Mouse (Mus musculus): ENCODE data around the gene Jtb.
"Not testable (repeated sequence)": the region's sequence is repeated elsewhere in the genome, so short reads cannot be mapped to it uniquely, and the experiment has no call there.

The Jtb gene

DNA sequence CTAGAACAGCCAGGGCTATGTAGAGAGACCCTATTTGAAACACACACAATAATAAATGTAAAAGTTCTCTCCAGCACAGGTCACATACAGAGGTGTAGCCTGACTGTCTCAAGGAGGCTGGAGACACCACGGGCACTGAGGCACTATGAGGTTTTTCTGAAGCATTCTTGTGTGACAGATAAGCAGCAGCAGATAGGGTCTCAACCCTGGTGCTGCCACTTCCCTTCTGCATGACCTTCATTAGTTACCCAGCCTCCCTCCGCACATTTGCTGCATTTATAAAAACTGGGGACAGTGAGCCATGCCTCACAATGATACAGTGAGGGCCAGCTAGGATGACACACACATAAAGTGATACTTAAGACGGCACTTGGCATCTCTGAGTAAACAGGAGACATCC, 8.5 kb upstream of the Jtb start:
- DNase-seq (ENCODE audit: low spot score in 2 of 2), result no peak

DNA sequence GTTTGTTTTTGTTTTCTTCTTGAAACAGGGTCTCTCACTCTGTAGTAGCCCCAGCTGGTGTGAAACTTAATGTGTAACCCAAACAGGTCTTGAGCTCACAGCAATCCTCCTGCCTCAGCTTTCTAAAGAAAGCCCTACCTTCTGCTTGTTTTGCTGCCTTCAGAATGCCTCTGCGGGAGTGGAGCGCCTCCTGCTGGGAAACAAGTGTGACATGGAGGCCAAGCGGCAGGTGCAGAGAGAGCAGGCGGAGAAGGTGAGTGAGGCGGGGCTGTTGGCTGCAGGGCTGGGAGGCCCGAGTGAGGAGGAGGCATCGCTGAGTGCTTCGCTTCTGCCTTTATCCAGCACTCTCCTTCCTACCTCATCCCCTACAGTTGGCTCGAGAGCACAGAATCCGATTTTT, 7.1 kb upstream of the Jtb start:
- DNase-seq (ENCODE audit: low spot score in 2 of 2), result no peak

DNA sequence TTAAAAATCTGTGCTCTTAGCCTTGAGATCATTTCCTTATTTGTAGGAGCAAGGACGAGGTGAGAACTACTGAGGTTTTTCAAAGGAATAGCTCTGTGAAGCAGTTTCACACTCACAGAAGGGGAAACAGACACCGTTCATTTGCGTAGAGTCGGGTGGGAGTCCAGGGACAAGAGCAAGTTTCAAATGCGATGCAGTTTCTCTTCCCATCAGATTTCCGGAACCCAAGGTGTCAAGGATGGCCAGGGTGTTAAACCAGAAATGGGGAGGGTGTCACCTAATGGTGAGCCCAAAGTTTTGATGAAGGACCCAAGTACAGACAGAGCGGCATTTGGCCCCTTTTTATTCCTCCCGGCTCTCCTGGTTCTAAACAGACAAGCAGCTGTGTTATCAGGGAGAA, 322 bp upstream of the Jtb start:
- no peak for DNase-seq (ENCODE audit: low spot score in 2 of 2)

DNA sequence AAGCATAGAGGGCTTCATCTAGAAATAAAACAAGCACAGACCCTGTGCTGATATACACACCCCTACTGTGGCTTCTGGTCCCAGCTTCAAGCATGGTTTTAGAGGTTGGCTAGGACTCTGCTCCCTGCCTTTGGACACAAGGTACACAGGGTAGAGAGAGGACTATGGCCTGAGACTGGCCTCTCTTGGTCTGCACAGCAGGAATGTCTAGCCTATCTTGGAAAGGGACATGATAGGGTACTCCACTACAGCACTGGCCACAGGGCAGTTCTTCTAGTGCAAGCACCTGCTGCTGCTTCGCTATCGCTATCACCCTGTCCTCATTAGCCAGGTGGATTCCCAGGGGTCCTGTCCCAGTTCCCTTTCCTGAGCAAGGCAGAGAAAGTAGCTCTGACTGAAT, 9.9 kb downstream of the Jtb start:
- no peak for DNase-seq (ENCODE audit: low spot score in 2 of 2)

DNA sequence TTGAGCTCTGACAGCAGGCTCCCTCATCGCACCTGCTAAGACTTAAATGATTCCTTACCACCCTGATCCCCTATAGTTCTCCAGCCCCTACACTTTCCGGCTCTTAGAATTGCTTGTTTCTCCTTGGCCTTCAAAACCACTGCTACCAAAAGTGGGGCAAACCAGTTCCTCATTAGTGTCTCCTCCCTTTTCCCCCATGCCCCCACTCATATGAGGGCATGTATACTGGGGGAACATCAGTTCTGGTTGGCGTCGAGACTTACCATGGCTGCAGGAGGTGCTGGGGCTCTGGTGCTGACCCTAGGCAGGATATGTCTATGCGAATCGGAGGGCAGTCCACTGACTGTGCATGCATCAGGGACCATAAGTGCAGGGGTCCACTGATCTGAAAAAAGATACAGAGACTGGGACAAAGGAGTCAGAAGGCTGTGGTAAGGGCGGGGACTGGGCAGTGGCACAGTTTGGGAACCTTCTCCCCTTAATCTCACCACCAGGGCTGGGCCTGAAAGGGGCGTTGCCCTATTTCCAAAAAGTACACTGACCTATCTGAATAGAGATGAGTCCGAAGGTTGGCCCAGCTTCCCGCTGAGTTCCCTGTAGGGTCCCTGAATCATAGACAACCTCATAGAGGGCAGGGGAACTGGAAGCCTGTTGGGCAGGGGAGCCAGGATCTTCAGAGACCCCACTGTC, 10.4 kb downstream of the Jtb start:
- DNase-seq (ENCODE audit: low spot score in 2 of 2), result no peak

DNA sequence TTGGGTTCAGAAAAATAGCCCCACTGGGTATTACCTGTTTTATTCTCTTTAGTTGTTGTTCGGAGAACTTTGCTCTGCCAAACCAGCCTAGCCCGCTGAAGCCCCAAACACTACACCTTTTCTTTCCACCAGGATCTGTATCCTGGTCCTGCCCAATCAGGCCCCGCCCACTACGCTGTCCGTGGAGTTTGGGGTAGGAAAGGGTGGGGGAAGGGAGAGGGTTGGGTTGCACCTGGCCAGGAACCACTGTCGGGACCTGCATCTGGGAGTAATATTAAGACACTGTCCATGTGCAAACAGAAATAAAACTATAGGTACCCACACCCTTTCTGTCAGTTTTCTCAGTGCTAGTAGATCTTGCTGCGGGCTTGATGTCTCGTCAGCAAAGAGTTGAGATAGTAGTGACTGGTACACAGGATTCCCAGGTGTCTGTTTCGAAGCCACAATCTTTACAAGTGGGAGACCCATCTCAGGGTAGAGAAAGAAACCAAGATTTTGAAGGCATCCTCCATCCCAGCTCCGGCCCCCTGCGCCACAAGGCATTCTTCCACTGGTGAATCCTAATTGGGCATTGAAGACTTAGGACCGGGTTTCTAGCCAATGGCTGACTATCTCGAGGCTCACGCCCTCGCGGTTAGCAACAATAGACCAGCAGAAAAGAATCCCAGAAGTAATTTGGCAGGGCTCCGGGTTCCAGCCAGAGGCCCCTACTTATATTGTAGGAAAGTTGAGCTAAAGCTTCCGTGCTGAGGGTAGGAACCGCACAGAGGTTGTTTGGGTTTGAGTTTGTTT, 11.8 kb downstream of the Jtb start, which contains the start of gene Creb3l4:
Gene Creb3l4 (minus strand): TSS at position 529 of the 792 bp plus-strand sequence.
- peak in 1 of 2 experiments; percentile 56 for DNase-seq (ENCODE audit: low spot score in 2 of 2)

DNA sequence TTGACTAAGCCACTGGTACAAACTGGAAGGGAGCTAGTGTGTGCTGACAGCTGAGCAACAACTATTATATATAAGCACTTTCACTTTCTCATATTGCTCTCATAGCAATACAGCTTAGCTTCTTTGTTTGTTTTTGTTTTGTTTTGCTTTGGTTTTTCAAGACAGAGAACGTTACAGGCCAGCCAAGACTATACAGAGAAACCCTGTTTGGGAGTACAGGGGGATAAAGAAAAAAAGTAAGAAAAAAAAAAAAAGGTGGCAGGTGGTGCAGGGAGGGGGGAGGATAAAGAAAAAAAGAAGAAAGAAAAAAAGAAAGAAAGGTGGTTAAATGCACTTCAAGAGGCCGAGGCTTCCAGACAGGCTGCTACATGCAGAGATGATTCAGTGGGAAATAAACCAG, 14.0 kb downstream of the Jtb start:
- DNase-seq (ENCODE audit: low spot score in 2 of 2), result no peak

DNA sequence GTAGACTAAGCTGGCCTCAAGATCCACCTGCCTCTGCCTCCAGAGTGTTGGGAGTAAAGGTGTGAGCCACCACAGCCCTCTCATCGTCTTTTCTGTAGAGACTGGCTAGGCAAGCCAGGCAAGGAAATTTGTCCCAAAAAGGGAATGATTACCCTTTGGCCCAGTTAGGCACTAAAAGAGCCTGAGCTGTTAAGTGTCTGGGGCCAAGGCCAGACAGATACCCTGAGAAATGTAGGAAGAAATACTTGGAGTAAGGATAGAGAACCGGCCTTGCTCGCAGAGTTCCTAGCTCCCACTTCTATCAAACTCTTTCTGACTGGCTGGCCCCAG, 16.2 kb downstream of the Jtb start:
- no peak for DNase-seq (ENCODE audit: low spot score in 2 of 2)

DNA sequence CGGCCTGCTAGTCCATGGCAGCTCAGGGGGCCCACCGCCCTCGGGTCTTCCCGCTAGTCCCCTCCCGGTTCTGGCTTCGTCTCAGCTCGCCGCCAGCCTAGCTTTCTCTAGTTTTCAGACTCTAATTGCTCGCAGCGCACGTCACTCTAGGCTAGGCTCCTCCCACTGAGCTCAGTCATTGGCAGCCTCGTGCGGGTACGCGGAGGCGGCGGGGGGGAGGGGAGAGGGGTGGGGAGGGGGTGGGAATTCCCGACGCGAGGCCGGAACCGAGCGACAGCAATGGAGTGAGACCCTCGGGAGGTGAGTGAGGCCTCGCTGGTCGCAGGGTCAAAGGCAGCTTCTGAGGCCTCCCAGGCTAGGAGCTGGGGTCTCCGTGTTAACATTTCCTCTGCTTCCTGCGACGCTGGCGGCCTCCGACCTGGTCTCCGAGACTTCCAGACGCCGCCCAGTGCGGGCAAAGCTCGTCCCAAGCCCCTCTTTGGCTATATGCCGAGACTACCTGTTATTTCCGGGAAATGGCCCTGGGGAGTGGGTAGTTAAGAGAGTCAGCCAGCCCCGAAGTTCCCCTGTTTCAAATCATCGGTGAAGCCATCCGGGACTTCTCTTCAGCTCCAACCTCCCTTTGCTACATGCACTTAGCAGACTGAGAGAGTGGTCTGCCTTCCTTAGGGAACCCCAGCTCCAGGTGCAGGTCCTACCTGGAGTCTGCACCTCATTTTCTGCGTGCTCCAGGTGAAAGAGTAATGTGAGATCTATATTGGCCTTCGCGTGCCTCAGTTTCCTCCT, 16.8 kb downstream of the Jtb start, which contains the start of gene Slc39a1:
Gene Slc39a1 (plus strand): TSS at position 213 of the 786 bp plus-strand sequence.
- peak; percentile 89 to 90 for DNase-seq (ENCODE audit: low spot score in 2 of 2)

DNA sequence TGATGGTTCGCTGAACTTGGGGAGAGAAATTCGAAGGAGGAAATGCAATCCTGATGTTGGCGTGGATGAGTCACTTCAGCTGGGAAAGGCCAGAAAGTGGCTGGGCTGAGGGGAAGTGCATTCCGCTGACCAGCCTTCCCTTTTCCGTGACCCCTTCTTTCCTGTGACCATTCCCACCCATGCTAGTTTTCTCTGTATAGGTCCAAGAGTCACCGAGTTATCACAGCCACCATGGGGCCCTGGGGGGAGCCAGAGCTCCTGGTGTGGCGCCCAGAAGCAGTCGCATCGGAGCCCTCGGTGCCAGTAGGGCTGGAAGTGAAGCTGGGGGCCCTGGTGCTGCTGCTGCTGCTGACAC, 17.3 kb downstream of the Jtb start:
- DNase-seq (ENCODE audit: low spot score in 2 of 2), result peak in 1 of 2 experiments; percentile 28

DNA sequence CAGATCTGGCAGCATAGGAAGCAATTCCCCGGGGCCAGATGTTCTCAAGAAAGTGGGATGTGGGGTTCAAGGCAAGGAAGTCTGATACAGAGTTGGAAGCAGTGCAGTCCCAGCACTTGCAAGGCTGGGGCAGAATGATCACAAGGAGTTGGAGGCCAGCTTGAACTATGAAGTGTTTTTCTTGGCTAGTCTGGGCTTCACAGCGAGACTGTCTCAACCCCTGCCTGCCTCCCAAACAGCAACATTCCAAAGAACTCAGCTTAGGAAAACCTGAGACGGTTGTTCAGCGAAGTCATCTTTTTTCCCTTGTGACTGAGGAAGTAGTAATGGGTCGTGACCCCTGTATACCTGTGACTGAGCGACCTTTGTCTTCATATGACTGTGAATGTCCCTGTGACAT, 19.4 kb downstream of the Jtb start:
- DNase-seq (ENCODE audit: low spot score in 2 of 2), result no peak

DNA sequence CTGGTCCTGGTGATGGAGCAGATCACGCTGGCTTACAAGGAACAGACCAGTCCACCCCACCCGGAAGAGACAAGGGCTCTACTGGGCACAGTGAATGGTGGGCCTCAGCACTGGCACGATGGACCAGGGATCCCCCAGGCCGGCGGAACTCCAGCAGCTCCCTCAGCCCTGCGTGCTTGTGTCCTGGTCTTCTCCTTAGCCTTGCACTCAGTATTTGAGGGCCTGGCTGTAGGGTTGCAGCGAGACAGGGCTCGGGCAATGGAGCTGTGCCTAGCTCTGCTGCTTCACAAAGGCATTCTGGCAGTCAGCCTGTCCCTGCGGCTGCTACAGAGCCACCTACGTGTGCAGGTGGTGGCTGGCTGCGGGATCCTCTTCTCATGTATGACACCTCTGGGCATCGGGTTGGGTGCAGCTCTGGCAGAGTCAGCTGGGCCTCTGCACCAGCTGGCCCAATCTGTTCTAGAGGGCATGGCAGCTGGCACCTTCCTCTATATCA, 20.4 kb downstream of the Jtb start:
- DNase-seq (ENCODE audit: low spot score in 2 of 2), result not testable (repeated sequence)

DNA sequence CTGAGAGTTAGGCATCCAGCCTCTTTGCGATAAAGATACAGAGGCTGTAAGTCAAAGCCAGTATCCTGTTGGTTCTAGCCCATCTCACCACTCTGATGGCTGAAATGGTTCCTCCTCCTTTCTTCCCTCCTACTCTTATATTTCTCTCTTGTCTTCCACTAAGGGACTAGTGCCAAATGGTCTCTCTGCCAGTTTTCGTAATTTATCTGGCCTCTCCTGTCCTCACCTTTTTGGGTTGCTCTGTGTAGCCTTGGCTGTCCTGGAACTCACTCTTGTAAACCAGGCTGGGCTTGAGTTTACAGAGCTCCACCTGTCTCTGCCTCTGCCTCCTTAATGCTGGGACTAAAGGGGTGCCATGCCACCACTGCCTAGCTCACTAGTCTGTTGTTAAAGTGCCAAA, 21.3 kb downstream of the Jtb start:
- DNase-seq (ENCODE audit: low spot score in 2 of 2), result not testable (repeated sequence)

DNA sequence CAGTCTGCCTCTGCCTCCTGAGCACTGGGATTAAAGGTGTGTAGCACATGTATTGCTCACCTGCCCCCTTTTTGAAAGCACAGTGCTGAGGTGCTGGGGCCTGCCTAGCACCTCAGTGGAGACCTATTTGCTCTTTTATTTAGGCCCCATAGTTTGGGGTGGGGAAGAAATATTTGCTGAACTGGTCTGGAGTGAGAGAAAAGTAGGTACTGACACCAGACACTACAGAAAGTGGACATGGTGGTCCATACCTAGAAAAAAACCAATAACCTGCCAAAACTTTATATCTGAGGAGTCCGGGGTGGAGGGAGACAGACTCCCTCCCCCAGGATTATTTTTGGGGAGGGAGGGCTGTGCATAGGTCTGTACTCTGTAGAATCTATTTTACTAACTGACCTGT, 21.8 kb downstream of the Jtb start:
- DNase-seq (ENCODE audit: low spot score in 2 of 2), result not testable (repeated sequence)

DNA sequence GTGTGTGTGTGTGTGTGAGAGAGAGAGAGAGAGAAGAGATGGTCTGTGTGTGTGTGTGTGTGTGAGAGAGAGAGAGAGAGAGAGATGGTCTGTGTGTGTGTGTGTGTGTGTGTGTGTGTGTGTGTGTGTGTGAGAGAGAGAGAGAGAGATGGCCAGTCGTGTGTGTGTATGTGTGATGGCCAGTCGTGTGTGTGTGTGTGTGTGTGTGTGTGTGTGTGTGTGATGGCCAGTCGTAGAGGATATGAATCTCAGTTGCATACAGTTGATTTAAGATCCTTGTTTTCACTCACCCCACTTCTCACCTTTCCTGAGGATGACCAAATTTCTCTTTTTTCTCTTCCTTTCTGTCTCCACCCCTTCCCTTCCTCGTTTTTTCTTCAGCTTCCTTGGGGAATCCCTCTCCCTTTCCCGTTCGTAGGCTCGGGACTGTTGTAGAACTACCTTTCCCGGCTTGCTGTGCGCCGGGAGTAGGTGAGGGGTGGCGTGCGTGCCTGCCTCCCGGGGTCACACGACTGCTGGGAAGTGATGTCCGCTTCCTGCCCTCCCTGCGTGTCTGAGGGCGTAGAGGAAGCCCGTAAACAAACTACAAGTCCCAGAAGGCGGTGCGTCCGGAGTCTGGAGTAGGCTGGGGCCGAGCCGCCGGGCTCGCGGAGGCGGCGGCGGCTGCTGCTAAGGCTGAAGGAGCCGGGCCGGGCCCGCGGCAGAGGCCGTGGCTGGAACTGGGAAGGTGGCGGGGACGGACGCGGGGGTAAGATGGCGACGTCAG, 22.4 kb downstream of the Jtb start, which contains the start of gene Crtc2:
Gene Crtc2 (plus strand): TSS at position 511 of the 766 bp plus-strand sequence.
- peak; percentile 93 to 94 for DNase-seq (ENCODE audit: low spot score in 2 of 2)

DNA sequence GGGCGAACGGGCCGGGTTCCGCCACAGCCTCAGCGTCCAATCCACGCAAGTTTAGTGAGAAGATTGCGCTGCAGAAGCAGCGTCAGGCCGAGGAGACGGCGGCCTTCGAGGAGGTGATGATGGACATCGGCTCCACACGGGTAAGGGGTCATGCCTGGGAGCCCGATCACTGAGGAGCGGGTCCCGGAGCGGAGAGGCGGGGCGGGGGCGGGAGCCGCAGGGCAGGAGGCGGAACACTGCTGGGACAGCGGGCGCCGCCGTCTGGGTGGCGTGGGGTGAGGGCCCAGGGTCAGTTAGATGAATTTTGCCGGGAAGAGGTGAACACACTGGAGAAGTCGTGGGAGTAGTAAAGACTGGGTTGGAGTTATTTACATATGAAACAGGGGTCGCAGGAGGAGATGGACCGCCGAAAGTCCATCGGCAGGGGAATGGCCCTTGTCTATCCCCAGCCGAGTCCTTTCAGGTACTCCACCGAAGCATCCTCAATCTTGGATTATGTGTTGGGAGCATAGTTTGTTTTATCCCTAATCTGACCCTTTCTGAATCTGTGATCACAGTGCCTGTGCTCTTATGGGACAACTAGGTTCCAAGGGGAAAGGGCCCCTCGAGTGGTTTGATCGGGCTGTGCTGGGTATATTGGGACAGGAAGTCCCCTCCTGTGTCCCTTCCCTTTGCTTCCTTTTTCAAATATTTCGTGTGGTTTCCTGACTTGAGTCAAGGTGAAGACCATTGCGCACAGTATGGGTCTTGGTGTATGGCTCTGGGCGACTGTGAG, 23.2 kb downstream of the Jtb start:
- DNase-seq (ENCODE audit: low spot score in 2 of 2), result no peak

DNA sequence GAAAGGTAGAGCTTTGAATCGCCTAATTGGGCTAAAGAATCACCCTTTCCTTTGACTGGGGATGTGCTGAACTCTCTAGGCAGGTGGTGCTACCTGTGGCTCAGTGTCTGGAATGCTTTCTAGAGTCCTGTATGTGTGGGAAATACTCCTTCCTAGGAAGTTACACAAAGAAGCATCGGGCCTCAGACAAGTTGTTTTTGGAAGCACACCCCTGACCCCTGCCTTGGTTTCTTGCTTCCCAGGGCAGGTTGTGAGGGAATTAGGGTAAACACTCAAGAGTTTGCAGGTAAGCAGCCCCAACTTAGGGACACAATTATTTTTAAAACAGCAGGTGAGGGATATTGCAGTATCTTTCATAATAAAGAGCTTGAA, 23.8 kb downstream of the Jtb start:
- DNase-seq (ENCODE audit: low spot score in 2 of 2), result no peak

DNA sequence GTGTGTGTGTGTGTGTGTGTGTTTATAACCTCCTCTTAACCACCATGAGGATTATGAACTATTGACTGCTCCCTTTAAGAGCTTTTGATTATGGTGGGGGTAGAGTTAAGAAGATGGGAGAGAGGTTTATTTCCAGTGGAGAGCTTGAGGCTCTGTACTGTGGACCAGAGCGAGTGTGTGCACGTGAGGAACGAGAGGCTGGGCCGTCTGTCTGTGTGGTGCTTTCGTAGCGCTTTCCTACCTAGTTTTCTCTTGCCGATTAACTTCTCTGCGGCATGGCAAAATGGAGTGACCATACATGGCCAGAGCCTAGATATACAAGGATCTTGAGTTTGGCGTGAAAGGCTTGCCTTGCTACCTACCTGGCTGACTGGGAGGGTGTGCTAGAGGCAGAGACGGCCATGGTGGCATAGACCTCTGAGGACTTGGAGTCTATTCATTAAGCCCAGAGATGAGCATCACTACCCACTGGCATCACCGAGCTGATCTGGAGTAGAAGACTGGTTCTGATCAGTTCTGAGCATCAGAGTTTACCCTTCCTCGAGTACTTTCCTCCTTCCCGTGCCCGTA, 24.5 kb downstream of the Jtb start:
- no peak for DNase-seq (ENCODE audit: low spot score in 2 of 2)

DNA sequence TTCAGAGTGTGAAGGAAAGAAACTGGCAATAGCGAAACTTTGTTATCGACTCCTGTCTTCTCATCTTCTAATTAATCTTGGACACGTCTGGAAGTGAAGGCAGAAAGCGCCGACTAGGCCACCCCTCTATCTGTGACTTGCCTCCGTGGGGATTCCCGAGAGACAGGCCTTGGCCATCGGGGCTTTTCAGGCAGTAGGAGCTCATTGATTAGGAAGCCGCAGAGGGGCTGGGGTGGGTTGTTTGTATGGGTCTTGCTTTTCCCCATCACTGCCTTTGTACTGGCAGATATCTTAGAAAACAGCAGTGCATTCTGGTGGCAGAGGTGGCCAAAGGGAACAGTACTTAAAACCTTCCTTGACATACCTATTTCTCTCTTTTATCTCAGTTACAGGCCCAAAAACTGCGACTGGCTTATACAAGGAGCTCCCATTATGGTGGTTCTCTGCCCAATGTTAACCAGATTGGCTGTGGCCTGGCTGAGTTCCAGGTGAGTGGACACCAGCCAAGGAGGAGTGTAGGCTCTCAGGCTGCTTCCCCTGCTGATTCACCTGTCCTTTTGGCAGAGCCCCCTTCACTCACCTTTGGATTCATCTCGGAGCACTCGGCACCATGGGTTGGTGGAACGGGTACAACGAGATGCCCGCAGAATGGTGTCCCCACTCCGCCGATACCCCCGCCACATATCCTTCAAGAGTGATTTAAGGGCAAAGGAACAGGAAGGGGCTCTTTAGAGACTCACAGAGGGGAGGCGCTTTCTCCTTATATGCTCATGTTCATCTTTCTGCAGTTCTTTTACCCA, 25.5 kb downstream of the Jtb start:
- DNase-seq (ENCODE audit: low spot score in 2 of 2), result no peak

DNA sequence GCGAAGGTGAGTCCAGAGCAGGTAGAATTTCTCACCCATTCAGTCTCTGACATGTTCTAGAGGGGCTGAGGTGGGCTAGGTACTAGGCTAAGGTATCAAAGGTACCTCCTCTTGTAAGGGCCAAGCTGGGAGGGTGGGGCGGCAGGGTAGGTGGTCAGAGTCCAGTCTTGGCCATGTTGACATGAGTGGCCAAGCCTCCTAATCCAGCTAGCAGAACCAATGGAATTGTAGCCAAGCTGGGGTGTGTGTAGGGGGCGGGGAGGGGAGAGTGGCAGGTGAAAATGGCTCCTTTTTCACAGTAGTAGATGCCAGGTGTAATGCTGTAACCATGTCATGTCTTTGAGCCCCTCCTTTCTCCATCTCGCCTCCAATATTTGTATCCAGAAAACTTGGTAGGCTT, 27.1 kb downstream of the Jtb start:
- no peak for DNase-seq (ENCODE audit: low spot score in 2 of 2)
